Mouse (Mus musculus): ENCODE measurements around the gene Fam84a.

The Fam84a gene

DNA sequence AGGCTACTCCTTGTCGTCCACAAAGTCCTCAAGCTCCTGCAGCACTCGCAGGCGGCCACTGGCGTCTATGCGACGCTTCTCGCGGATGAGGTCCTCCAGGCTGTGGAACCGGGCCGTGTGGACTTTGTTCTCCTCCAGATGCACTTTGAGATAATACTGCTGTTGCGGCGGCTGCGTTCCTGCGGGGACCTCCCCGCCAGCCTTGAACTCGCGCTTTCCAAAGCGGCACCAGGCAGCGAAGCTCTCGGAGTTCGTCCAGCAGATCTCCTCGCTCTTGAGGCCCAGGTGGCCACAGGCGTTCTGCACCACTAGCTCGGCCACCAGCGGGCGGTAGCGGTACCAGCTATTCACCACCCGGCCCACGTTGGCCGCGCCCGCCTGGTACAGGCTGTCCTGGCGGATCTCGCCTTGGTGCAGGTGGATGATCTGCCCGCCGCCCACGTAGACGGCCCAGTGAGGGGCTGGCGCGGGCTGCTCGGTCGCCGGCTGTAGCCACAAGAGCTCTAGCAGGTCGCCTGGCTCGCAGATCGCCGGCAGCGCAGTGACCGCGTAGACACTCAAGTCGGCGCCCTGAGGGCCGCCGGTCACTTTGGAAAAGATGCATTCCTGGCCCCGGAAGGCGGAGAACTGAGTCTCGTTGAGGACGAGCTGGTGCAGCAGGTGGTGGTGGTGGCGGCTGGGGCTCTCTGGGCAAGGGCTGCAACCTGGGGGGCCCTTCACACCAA is 1.8 kb downstream of the Fam84a start:
- TF ChIP-seq CTCF (conservative IDR thresholded peaks at IDR 0.05; ENCODE audit: low read length), result no peak
- Histone ChIP-seq H3K27me3 (ENCODE audit: insufficient read depth, low read length) (peaks cover 65% of the 10 kb centered on the region), H3K36me3 (ENCODE audit: insufficient read depth, low read length) (no peaks in the 10 kb centered on the region), H3K4me1 (replicated peaks; ENCODE audit: low read depth, low read length) (peaks cover 36% of the 10 kb centered on the region), H3K9me3 (ENCODE audit: low read length) (no peaks in the 10 kb centered on the region), H3K4me3 (replicated peaks; ENCODE audit: low read length) (peak overlapping the region; percentile 79)

DNA sequence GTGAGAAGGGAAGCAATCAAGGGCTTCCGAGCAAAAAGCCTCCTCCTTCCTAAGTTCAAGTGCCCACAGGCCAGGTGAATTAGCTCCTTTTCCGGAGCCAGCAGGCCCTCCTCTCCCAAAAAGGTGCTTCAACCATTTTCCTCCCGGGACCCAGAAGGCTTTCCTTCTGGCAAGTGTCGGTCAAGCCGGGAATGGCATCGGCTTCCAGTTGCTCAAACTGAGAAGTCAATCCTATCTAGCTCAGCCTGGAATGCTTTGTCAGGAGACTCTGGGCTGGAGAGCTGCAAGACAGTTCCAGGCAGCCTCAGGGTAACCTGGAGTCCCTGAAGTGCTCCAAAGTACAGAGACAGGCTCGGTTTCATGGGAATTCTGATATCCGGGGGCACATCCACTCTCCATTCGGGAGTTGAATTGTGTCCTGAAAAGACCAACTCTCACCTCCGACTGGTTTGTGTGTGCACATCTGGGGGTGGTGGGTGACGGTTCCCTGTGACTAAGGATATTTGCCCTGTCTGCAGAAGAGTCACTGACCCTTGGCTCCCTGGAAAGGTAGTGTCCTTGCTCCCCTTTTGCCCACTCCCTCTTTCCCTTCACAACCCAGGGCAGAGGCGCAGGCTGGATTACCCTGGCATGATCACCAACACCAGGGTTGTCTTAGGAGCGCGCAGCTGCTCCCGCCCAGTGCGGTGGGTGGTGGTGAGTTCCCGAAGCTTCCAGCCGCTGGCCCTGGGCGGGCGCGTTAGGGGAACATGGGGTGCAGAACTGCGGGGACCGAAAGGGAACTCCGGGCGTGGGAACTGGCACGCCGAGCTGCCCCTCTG is 2.6 kb downstream of the Fam84a start:
- Histone ChIP-seq H3K9me3 (ENCODE audit: low read length) (no peaks in the 10 kb centered on the region), H3K36me3 (ENCODE audit: insufficient read depth, low read length) (no peaks in the 10 kb centered on the region), H3K27me3 (ENCODE audit: insufficient read depth, low read length) (peaks cover 61% of the 10 kb centered on the region), H3K4me3 (replicated peaks; ENCODE audit: low read length) (peak overlapping the region; percentile 79), H3K4me1 (replicated peaks; ENCODE audit: low read depth, low read length) (peaks cover 36% of the 10 kb centered on the region)
- no peak for TF ChIP-seq NANOG (IDR thresholded peaks at IDR 0.05; ENCODE audit: borderline replicate concordance, low read length)
- no peak for TF ChIP-seq CTCF (conservative IDR thresholded peaks at IDR 0.05; ENCODE audit: low read length)
- no peak for TF ChIP-seq POU5F1 (IDR thresholded peaks at IDR 0.05; ENCODE audit: borderline replicate concordance, low read length)

DNA sequence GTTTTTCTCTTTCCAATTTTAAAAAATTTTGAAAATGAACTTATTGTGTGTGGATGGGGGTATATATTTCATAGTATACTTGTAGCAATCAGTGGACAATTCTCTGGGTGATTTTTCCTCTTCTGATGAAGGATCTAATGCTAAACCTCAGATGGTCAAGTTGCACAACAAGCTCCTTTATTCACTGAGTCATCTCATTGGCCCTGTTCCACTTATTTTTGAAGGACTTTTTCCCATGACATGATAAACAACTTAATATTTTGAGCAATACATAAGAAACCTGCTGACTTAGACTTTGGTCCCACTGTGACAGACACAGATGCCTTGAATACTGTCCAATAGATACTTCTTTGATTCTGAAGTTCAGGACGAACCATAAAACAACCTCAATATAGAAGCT is 14.8 kb downstream of the Fam84a start:
- Histone ChIP-seq H3K4me1 (replicated peaks; ENCODE audit: low read depth, low read length) (no peaks in the 10 kb centered on the region), H3K4me3 (replicated peaks; ENCODE audit: low read length) (no peak overlapping the region), H3K36me3 (ENCODE audit: insufficient read depth, low read length) (no peaks in the 10 kb centered on the region), H3K9me3 (ENCODE audit: low read length) (peaks cover 14% of the 10 kb centered on the region), H3K27me3 (ENCODE audit: insufficient read depth, low read length) (no peaks in the 10 kb centered on the region)
- TF ChIP-seq CTCF (conservative IDR thresholded peaks at IDR 0.05; ENCODE audit: low read length) (no peak), NANOG (IDR thresholded peaks at IDR 0.05; ENCODE audit: borderline replicate concordance, low read length) (no peak), POU5F1 (IDR thresholded peaks at IDR 0.05; ENCODE audit: borderline replicate concordance, low read length) (no peak)

DNA sequence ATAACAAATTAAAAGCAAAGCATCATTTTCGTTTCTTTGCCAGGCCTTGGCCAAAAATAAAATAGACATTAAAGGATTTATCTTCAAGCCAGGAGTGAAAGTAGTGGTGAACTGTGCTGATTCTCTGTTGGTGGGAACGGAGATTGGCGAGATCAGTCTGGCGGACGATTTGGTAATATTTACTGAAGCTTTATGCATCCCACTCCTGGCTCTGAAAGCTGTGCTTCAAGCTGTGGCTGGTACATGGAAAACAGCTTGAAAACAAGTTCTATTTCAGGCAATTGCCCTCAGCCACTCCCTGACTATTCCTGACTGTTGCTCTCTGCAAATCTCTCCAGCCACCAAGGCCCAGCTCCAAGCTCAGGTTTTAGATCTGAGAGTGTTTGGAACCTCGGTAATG is 37.1 kb downstream of the Fam84a start:
- Histone ChIP-seq H3K4me1 (replicated peaks; ENCODE audit: low read depth, low read length) (no peaks in the 10 kb centered on the region), H3K9me3 (ENCODE audit: low read length) (peaks cover 9% of the 10 kb centered on the region; the same call in 1 of the 2 replicates), H3K27me3 (ENCODE audit: insufficient read depth, low read length) (no peaks in the 10 kb centered on the region), H3K4me3 (replicated peaks; ENCODE audit: low read length) (no peak overlapping the region), H3K36me3 (ENCODE audit: insufficient read depth, low read length) (no peaks in the 10 kb centered on the region)
- TF ChIP-seq POU5F1 (IDR thresholded peaks at IDR 0.05; ENCODE audit: borderline replicate concordance, low read length), result no peak

DNA sequence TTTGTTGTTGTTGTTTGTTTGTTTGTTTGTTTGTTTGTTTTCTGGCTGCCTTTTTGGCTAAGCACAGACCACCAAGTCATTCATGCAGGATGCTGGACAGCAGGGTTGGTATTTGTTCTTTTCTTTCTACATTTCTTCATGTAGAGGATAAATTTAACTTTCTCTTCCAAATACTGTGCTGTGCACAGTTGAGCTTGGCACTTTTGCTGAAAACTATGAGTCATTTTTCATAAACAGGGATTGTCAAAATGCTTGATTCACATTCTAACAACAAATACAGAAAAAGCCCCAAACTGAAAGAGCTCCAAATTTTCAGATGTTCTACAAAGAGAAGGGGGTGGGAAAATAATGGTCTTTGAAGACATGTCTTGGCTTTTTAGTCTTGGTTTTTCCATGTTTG is 54.9 kb downstream of the Fam84a start:
- no peaks in the 10 kb centered on the region for H3K4me1 ChIP-seq (replicated peaks; ENCODE audit: low read depth, low read length)
- TF ChIP-seq POU5F1 (IDR thresholded peaks at IDR 0.05; ENCODE audit: borderline replicate concordance, low read length), result no peak
- no peak for TF ChIP-seq NANOG (IDR thresholded peaks at IDR 0.05; ENCODE audit: borderline replicate concordance, low read length)
- no peak for TF ChIP-seq CTCF (conservative IDR thresholded peaks at IDR 0.05; ENCODE audit: low read length)

More for the DNA sequence above, 54.9 kb downstream of the Fam84a start:
- H3K27me3 ChIP-seq (ENCODE audit: insufficient read depth, low read length), result peaks cover 12% of the 10 kb centered on the region
- H3K9me3 ChIP-seq (ENCODE audit: low read length), result no peaks in the 10 kb centered on the region
- no peaks in the 10 kb centered on the region for H3K36me3 ChIP-seq (ENCODE audit: insufficient read depth, low read length)
- H3K4me3 ChIP-seq (replicated peaks; ENCODE audit: low read length), result no peak overlapping the region
